Mouse (Mus musculus) heart, postnatal 0 days (tissue): ENCODE data around the gene Gm44502.

Experiments
- CTCF ChIP-seq: IDR thresholded peaks from 2 replicates; pipeline ENCODE4 v1.5.1; 2016; ENCODE audit warnings: antibody characterized with exemption, control low read depth, low read depth
- EP300 ChIP-seq: IDR thresholded peaks from 2 replicates; pipeline ENCODE4 v1.6.1; 2016; ENCODE audit warnings: antibody characterized with exemption, low read depth

DNA sequence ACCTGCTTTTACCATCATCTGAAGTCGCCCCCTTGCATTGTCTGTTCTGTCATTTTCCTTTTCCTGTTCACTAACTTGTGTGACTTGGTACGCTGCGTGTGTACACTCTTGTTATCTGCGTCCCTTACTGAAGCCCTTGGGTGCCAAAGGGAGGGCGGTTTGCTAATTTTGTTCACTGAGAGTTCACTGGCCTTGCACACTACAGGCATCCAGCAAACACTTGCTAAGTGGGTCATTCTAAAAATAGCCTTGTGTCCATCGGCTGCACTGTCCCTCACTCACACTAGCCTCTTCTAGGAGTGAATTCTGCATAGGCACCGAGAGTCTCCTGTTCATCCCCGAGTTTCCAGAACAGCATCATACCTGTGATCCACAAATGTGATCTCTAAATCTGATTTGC lies 14.2 kb downstream of the Gm44502 start:
- TF ChIP-seq CTCF (no peak), EP300 (peak; percentile 78; the same call in 1 of the 2 replicates)
